27 mouse cellular contexts compared by ENCODE assay signal in the genomic region with DNA sequence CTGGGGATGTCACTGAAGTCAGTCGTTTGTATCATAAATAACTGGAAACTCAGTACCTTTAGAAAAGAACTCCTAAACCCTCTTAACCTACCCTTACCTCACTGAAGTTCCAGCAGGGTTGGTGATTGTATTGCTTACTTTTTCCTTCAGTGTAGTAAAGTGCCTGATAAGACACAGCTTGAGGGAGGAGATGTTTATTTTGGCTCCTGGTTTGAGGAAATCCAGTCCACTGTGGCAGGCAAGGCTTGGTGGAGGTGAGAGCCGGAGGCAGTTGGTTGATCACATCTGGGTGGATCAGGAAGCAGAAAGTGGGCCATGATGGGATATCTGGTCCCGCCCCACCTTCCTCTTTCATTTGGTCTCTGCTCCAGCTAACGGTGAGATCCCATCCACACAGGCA. TPM values are rescaled to one million over a fixed set of nuclear protein-coding genes. Genes with fewer than 3 reads are reported as not detected.
DNase-seq lines count a peak whose midpoint lies in the region; ATAC-seq and TF ChIP-seq lines count a peak whose summit lies in the region.
"Had no signal": no experiment of that assay in that cellular context is flagged by ENCODE, and none has a peak within 500 bp of the region (broad histone marks: within the 10 kb centered on the region; RNA-seq: fewer than 3 reads in every experiment).

No protein-coding gene starts in this region.

- no peak for DNase-seq in heart, adult 9 months (ENCODE audit: low spot score in 2 of 2)
- no peak for DNase-seq in lung, adult 2 months
- DNase-seq in lung, postnatal 25 days (ENCODE audit: low spot score), result peak; percentile 69
- DNase-seq in stomach, postnatal 0 days (ENCODE audit: low spot score), result peak; percentile 47
- DNase-seq in natural killer cell, adult 2 months (ENCODE audit: low spot score in 2 of 2), result no peak
- DNase-seq: adrenal gland, postnatal 14 days; cerebellum, adult 11-12 months; cerebellum, adult 9-11 months; embryo, embryonic 11 days; gastrocnemius, postnatal 25 days; heart, adult 11 months; kidney, adult 9 months; kidney, postnatal 25 days; right cerebral cortex, adult 18-20 months; right cerebral cortex, postnatal 4 days had no signal

- WGBS in heart, embryonic 15.5 days, result 55% methylated on average over 4 of the region's 4 CpGs
- 45% methylated on average over 4 of the region's 4 CpGs for WGBS in lung, embryonic 15.5 days
- WGBS in lung, adult 2 months, result 46% methylated on average over 4 of the region's 4 CpGs
- WGBS in stomach, postnatal 0 days, result 51% methylated on average over 4 of the region's 4 CpGs

- H3K36me3 ChIP-seq in heart, embryonic 15.5 days, result no peaks in the 10 kb centered on the region
- H3K36me3 ChIP-seq in lung, embryonic 15.5 days, result no peaks in the 10 kb centered on the region
- H3K36me3 ChIP-seq in stomach, postnatal 0 days (ENCODE audit: control insufficient read depth, insufficient read depth, low read length), result no peaks in the 10 kb centered on the region
- H3K36me3 ChIP-seq: embryonic facial prominence, embryonic 12.5 days; limb, embryonic 13.5 days; midbrain, embryonic 10.5 days; midbrain, embryonic 15.5 days had no signal

- H3K27me3 ChIP-seq in heart, embryonic 15.5 days, result no peaks in the 10 kb centered on the region
- no peaks in the 10 kb centered on the region for H3K27me3 ChIP-seq in lung, embryonic 15.5 days
- no peaks in the 10 kb centered on the region for H3K27me3 ChIP-seq in stomach, postnatal 0 days (ENCODE audit: control insufficient read depth, insufficient read depth, low read length)
- H3K27me3 ChIP-seq: embryonic facial prominence, embryonic 12.5 days; limb, embryonic 13.5 days; midbrain, embryonic 15.5 days had no signal

- no peak overlapping the region for H3K4me3 ChIP-seq in heart, embryonic 15.5 days
- no peak overlapping the region for H3K4me3 ChIP-seq in lung, embryonic 15.5 days
- H3K4me3 ChIP-seq in lung, adult 2 months (replicated peaks; ENCODE audit: extremely low read depth, low read depth, low read length), result no peak overlapping the region
- no peak overlapping the region for H3K4me3 ChIP-seq in stomach, postnatal 0 days (ENCODE audit: low read depth, low read length)
- H3K4me3 ChIP-seq: embryonic facial prominence, embryonic 12.5 days; layer of hippocampus, adult 2 months; left cerebral cortex, adult 2 months; limb, embryonic 13.5 days; midbrain, embryonic 10.5 days; midbrain, embryonic 15.5 days had no signal

- H3K9me3 ChIP-seq in heart, embryonic 15.5 days (replicated peaks), result no peaks in the 10 kb centered on the region
- no peaks in the 10 kb centered on the region for H3K9me3 ChIP-seq in lung, embryonic 15.5 days
- H3K9me3 ChIP-seq in stomach, postnatal 0 days (ENCODE audit: control insufficient read depth, low read length), result no peaks in the 10 kb centered on the region
- H3K9me3 ChIP-seq: embryonic facial prominence, embryonic 12.5 days; limb, embryonic 13.5 days; midbrain, embryonic 10.5 days; midbrain, embryonic 15.5 days had no signal

- no peak overlapping the region for H3K9ac ChIP-seq in heart, embryonic 15.5 days
- H3K9ac ChIP-seq in lung, embryonic 15.5 days, result no peak overlapping the region
- no peak overlapping the region for H3K9ac ChIP-seq in stomach, postnatal 0 days (ENCODE audit: low read length)
- H3K9ac ChIP-seq: embryonic facial prominence, embryonic 12.5 days; limb, embryonic 13.5 days; midbrain, embryonic 15.5 days had no signal

- TF ChIP-seq EP300 in stomach, postnatal 0 days (optimal IDR thresholded peaks at IDR 0.05), result no peak

- TF ChIP-seq POLR2A in lung, adult 2 months (IDR thresholded peaks at IDR 0.05; ENCODE audit: borderline replicate concordance, extremely low read depth, low read depth, low read length), result no peak

- peaks cover 50% of the 10 kb centered on the region for H3K4me1 ChIP-seq in heart, embryonic 15.5 days (replicated peaks)
- peaks cover 47% of the 10 kb centered on the region for H3K4me1 ChIP-seq in lung, embryonic 15.5 days
- H3K4me1 ChIP-seq in lung, adult 2 months (ENCODE audit: control insufficient read depth, insufficient read depth, low read length), result peaks cover 26% of the 10 kb centered on the region
- H3K4me1 ChIP-seq in stomach, postnatal 0 days (replicated peaks; ENCODE audit: control insufficient read depth, insufficient read depth), result peaks cover 5% of the 10 kb centered on the region

- H3K27ac ChIP-seq in heart, embryonic 15.5 days, result peak overlapping the region; percentile 27; the same call in 1 of the 2 replicates
- H3K27ac ChIP-seq in lung, embryonic 15.5 days, result peak overlapping the region; percentile 15; the same call in 1 of the 2 replicates
- H3K27ac ChIP-seq in stomach, postnatal 0 days (replicated peaks), result peak overlapping the region; percentile 65; the same call in 1 of the 2 replicates
- H3K27ac ChIP-seq: embryonic facial prominence, embryonic 12.5 days; layer of hippocampus, adult 2 months; left cerebral cortex, adult 2 months; limb, embryonic 13.5 days; midbrain, embryonic 10.5 days; midbrain, embryonic 15.5 days had no signal

- no peak overlapping the region for H3K4me2 ChIP-seq in heart, embryonic 15.5 days
- H3K4me2 ChIP-seq in lung, embryonic 15.5 days, result no peak overlapping the region
- H3K4me2 ChIP-seq in stomach, postnatal 0 days (replicated peaks; ENCODE audit: low read depth), result no peak overlapping the region
- H3K4me2 ChIP-seq: embryonic facial prominence, embryonic 12.5 days; limb, embryonic 13.5 days; liver, embryonic 11.5 days; midbrain, embryonic 15.5 days had no signal

- no peak for ATAC-seq in heart, embryonic 15.5 days (replicated peaks; ENCODE audit: insufficient number of reproducible peaks, insufficient read depth, low FRiP score, low read depth)
- ATAC-seq in lung, embryonic 15.5 days (ENCODE audit: borderline replicate concordance, extremely low read depth, low FRiP score, low TSS enrichment), result no peak; the same call in 1 of the 2 replicates
- ATAC-seq in stomach, postnatal 0 days (ENCODE audit: low FRiP score, low TSS enrichment), result peak; percentile 83
- ATAC-seq: CD4-positive, CD25-positive, alpha-beta regulatory T cell, adult 4 months; forebrain, embryonic 14.5 days; hindbrain, embryonic 16.5 days; midbrain, embryonic 15.5 days had no signal

- no peak for TF ChIP-seq CTCF in lung, adult 2 months (IDR thresholded peaks at IDR 0.05; ENCODE audit: insufficient read depth, low read length)
- no peak for TF ChIP-seq CTCF in stomach, postnatal 0 days (IDR thresholded peaks at IDR 0.05; ENCODE audit: low read depth)

RNA-seq across cellular contexts. Expression of a gene that starts 45.3 kb away (rescaled TPM):
- 99.3 and 108 TPM in 2 replicates for polyA plus RNA-seq in heart, embryonic 15.5 days (2015; fragmentation: Nextera tagmentation; extraction: Ambion mirVana)
- polyA plus RNA-seq in lung, embryonic 15.5 days (2015; fragmentation: Nextera tagmentation; extraction: Ambion mirVana), result 35.1 and 39.0 TPM in 2 replicates
- 56.8 and 61.4 TPM in 2 replicates for polyA plus RNA-seq in lung, adult 2 months (2012; rRNA removed)
- polyA plus RNA-seq in stomach, postnatal 0 days (2015; fragmentation: Nextera tagmentation; extraction: Ambion mirVana), result 34.9 and 36.7 TPM in 2 replicates

Comparison
In these comparisons a context has a peak if more than half of its experiments do, and no peak if none do; other contexts are left out.
1. DNase-seq: peak in lung, postnatal 25 days (single experiment) and stomach, postnatal 0 days (single experiment); none in heart, adult 9 months (0 of 2), lung, adult 2 months (single experiment) and natural killer cell, adult 2 months (0 of 2).
2. H3K27ac ChIP-seq: peak in every context shown above with its lines; median percentile 65 in stomach, postnatal 0 days; 27 in heart, embryonic 15.5 days; 15 in lung, embryonic 15.5 days.